Mouse (Mus musculus) spleen, adult 2 months (tissue): ENCODE data around the gene Ina. TPM values are rescaled to one million over a fixed set of nuclear protein-coding genes. Genes with fewer than 3 reads are reported as not detected.
A peak's percentile ranks its signal among the peaks of the same experiment; 100 is the strongest.

ENCODE experiments used
- DNase-seq, 2 experiments: peaks; one replicate each; pipeline versions ENCODE4 v3.0.0 to v3.0.0-alpha.2; 2012 to 2021; ENCODE audit warnings: low spot score in 2 of 2, low read depth in 1 of 2
- H3K27ac ChIP-seq: fragments of 200-500 bp; 2 replicates; pipeline ENCODE4 v1.5.1; 2012; ENCODE audit warnings: low read length, inconsistent platforms; ENCODE audit not compliant: insufficient read depth
- H3K27me3 ChIP-seq: fragments of 200-500 bp; 2 replicates; pipeline ENCODE4 v1.6.1; 2012; ENCODE audit warnings: mild to moderate bottlenecking, moderate library complexity, low read length, inconsistent platforms; ENCODE audit not compliant: control insufficient read depth, insufficient read depth
- H3K36me3 ChIP-seq: fragments of 200-500 bp; 2 replicates; pipeline ENCODE4 v1.6.1; 2012; ENCODE audit warnings: mild to moderate bottlenecking, low read length, inconsistent platforms; ENCODE audit not compliant: control insufficient read depth, insufficient read depth
- H3K4me1 ChIP-seq: fragments of 200-500 bp; 2 replicates; pipeline ENCODE4 v1.6.1; 2011; ENCODE audit warnings: inconsistent platforms; ENCODE audit not compliant: control insufficient read depth, insufficient read depth, insufficient read length
- H3K4me3 ChIP-seq: fragments of 200-500 bp; 2 replicates; pipeline ENCODE4 v1.5.1; 2011; ENCODE audit warnings: mild to moderate bottlenecking, inconsistent platforms; ENCODE audit not compliant: insufficient read depth, insufficient read length; ENCODE audit errors: extremely low read depth
- CTCF ChIP-seq: fragments of 200-500 bp; IDR thresholded peaks from 2 replicates; pipeline ENCODE4 v1.5.1; 2011; ENCODE audit warnings: mild to moderate bottlenecking, inconsistent platforms; ENCODE audit not compliant: insufficient read depth, insufficient read length, insufficient replicate concordance; ENCODE audit errors: extremely low read depth
- POLR2A ChIP-seq: fragments of 200-500 bp; IDR thresholded peaks from 2 replicates; pipeline ENCODE4 v1.6.1; 2011; ENCODE audit warnings: low read depth, low read length, inconsistent platforms
- WGBS: fragments of 180-500 bp; shearing (Covaris S2); methylation state at CpG from one replicate; pipeline ENCODE4 v1.1.7; 2018; 5-methylcytosine and 5-hydroxymethylcytosine counted together
- polyA plus RNA-seq: library from polyadenylated mRNA; depleted of rRNA; stranded (reverse); fragments of >200 nt; gene quantifications from 2 replicates; pipeline ENCODE4 v1.2.3, GENCODE M21; 2012

The Ina gene
- polyA plus RNA-seq, 1 experiment: 0.02 TPM

DNA sequence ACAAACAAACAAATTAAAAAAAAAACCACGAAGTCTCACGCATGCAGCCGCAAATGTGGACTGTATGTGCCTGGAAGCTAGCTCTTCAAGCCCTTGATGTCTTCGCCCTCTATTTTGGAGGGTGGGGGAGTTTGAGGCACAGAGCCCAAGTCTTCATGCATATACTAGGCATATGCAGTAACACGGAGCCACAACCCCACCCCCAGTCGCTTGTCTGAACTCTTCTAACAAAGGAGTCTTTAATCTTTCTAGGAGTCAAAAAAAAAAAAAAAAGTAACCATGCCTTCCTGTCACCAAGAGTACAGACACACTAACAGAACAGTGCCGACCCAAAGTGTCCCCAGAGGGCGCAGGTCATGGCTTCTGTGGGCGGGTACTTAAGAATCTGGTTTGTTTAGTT is 1.5 kb downstream of the Ina start:
- no peaks in the 10 kb centered on the region for H3K36me3 ChIP-seq
- 14% methylated on average over 9 of the region's 9 CpGs for WGBS
- no peak overlapping the region for H3K4me3 ChIP-seq
- TF ChIP-seq POLR2A (no peak), CTCF (no peak)
- H3K4me1 ChIP-seq: peaks cover 11% of the 10 kb centered on the region
- no peak for DNase-seq
- peaks cover 14% of the 10 kb centered on the region for H3K27me3 ChIP-seq
- no peak overlapping the region for H3K27ac ChIP-seq

DNA sequence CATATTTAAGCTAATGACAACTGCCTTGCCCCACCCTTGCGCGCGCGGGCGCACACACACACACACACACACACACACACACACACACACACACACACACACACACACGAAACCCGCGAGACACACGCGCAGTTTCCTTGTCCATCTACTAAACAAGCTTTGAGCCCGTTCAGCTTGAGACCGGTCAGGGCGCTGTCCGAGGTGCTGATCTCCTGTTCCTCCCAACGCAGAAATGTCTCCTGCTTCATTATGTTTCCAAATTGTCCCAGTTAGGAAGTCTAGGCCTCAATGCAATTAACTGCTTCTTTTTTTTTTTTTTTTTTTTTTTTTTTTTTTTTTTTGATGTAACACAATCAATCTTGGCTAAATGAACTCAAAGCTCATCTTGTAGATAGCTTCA is 2.0 kb downstream of the Ina start:
- 3% methylated on average over 15 of the region's 15 CpGs for WGBS
- H3K27ac ChIP-seq: no peak overlapping the region
- peaks cover 14% of the 10 kb centered on the region for H3K27me3 ChIP-seq
- DNase-seq: peak in 1 of 2 experiments; percentile 45
- H3K36me3 ChIP-seq: no peaks in the 10 kb centered on the region
- H3K4me3 ChIP-seq: no peak overlapping the region
- peaks cover 11% of the 10 kb centered on the region for H3K4me1 ChIP-seq
- no peak for TF ChIP-seq POLR2A
- no peak for TF ChIP-seq CTCF

DNA sequence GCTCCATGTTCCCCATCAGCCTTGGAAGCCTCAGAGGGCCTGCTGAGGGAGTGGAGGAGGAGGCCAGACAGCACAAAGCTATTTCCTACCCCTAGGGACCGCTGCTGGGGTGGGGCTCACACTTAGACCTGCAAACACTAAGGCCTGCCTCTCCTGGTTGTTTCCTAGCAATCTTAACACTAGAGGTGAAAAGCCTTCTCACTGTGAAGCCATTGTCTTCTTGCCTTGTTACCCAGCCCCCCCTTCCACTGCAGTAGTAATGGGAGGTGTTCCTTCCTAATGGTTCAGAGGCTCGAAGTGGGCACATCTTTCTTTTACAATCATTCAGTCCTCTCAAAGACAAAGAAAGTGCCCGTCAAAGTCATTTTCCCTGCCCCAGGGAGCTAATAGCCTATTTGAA is 3.3 kb downstream of the Ina start:
- WGBS: 13% methylated on average over 3 of the region's 3 CpGs
- Histone ChIP-seq H3K4me3 (no peak overlapping the region), H3K4me1 (peaks cover 11% of the 10 kb centered on the region), H3K36me3 (no peaks in the 10 kb centered on the region), H3K27me3 (peaks cover 14% of the 10 kb centered on the region), H3K27ac (no peak overlapping the region)
- no peak for DNase-seq
- TF ChIP-seq CTCF (no peak), POLR2A (no peak)

DNA sequence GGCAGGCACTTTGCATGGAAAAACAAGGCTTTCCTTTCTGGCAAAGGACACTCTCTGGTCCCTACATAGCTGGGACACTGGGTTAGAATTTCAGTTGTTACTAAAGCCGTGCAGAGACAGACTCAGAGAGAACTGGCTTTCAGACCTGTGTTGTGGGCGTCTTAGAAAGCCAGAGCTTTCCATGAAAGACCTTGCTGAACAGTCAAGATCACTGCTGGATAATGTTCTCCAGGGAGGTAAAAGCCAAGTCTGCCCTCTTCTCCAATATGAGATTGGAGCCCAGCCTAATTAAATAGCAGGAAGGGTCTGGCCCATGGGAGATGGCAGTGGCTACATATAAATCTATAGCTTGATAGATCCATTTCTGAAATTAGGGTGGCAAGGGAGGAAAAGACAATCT is 3.8 kb downstream of the Ina start:
- Histone ChIP-seq H3K4me3 (no peak overlapping the region), H3K4me1 (peaks cover 11% of the 10 kb centered on the region), H3K36me3 (no peaks in the 10 kb centered on the region), H3K27ac (no peak overlapping the region), H3K27me3 (peaks cover 14% of the 10 kb centered on the region)
- no peak for TF ChIP-seq CTCF
- no peak for TF ChIP-seq POLR2A
- DNase-seq: no peak
- WGBS: 56% methylated on average over 2 of the region's 2 CpGs

DNA sequence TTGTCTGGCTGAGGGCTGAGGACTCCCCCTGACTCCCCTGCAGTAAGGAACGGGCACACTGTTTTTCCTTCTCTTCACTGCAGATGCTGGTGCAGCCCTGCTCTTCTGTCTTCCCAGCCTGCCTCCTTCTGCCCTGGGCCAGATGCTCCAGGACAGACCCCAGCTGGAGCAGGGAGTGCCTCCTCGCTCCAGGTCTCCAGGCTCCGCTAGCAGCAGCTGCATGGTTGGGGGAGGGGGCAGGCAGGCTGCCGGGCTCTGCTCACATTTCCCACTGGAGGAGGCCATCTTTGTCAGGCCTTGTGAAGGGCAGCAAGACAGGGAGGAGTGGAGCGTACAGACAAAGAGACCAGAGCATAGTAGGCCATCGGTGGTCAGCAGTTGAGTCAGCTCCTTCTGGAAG is 4.8 kb downstream of the Ina start:
- WGBS: 53% methylated on average over 6 of the region's 6 CpGs
- H3K4me3 ChIP-seq: no peak overlapping the region
- no peak for TF ChIP-seq CTCF
- no peak for TF ChIP-seq POLR2A
- peaks cover 10% of the 10 kb centered on the region for H3K4me1 ChIP-seq
- no peak overlapping the region for H3K27ac ChIP-seq
- no peaks in the 10 kb centered on the region for H3K36me3 ChIP-seq
- no peak for DNase-seq
- peaks cover 13% of the 10 kb centered on the region for H3K27me3 ChIP-seq

DNA sequence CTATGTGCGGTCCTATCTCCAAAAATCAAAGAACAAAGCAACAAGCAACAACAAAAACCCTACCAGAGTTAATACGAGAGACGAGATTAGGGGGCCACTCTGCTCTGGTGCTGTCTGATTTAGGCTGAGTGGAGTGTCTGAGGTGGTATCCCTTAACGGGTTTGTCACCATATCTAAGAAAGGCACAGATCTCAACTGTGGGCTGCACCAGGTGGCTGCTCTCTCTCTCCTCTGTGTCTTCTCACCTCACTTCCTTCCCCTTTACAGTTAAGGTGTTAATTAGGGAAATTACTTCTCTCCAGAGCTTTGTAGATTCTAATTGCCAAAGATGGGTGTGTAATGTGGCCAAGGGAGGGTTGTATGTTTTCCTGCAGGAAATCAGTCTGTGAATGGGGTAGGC is 8.2 kb downstream of the Ina start:
- H3K4me1 ChIP-seq: no peaks in the 10 kb centered on the region
- no peak for DNase-seq
- TF ChIP-seq CTCF (no peak), POLR2A (no peak)
- H3K36me3 ChIP-seq: no peaks in the 10 kb centered on the region
- WGBS: 55% methylated on average over 4 of the region's 4 CpGs
- H3K27ac ChIP-seq: no peak overlapping the region
- no peaks in the 10 kb centered on the region; the same call in 1 of the 2 replicates for H3K27me3 ChIP-seq
- no peak overlapping the region for H3K4me3 ChIP-seq

DNA sequence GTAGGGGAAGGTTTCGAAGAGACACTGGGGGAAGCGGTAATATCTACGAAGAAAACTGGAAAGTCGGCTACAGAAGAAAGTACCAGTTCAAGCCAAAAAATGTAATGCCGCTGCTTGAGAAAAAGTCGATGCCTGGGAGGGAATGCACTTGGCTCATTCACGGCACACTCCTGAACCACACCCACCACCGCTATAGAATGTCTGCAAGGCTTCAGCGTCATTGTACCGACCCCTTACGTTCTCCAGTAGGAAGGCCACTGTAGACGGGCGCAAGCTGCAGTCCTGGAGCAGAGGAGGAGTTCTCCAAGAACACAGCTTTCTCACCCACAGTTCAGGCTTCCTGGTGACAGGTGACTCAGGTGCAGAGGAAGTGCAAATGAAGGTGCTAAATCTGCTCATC is 9.0 kb downstream of the Ina start:
- no peak overlapping the region for H3K27ac ChIP-seq
- H3K36me3 ChIP-seq: no peaks in the 10 kb centered on the region
- H3K4me3 ChIP-seq: no peak overlapping the region
- no peaks in the 10 kb centered on the region for H3K4me1 ChIP-seq
- no peak for DNase-seq
- WGBS: 83% methylated on average over 13 of the region's 13 CpGs
- no peaks in the 10 kb centered on the region for H3K27me3 ChIP-seq
- no peak for TF ChIP-seq POLR2A
- no peak for TF ChIP-seq CTCF
